Mouse (Mus musculus) myocyte (in vitro differentiated cells): ENCODE data around the gene Auts2.

Source experiments
- CEBPB ChIP-seq: IDR thresholded peaks from 2 replicates; pipeline ENCODE4 v1.6.1; 2011; ENCODE audit warnings: mild to moderate bottlenecking, moderate library complexity; ENCODE audit not compliant: poor library complexity, insufficient read depth, severe bottlenecking
- E2F4 ChIP-seq: IDR thresholded peaks from one replicate; pipeline ENCODE4 v1.6.1; 2011; ENCODE audit warnings: mild to moderate bottlenecking, control low read depth, moderate library complexity; ENCODE audit not compliant: insufficient read depth
- MAX ChIP-seq: IDR thresholded peaks from one replicate; pipeline ENCODE4 v1.6.1; 2011; ENCODE audit warnings: low read depth, mild to moderate bottlenecking, control low read depth
- MYOD1 ChIP-seq, 3 experiments: IDR thresholded peaks; one replicate each; pipeline ENCODE4 v1.6.1; 2011; ENCODE audit warnings: control low read depth in 2 of 3, low read depth in 2 of 3, mild to moderate bottlenecking in 2 of 3, moderate library complexity in 1 of 3; ENCODE audit not compliant: insufficient read length in 2 of 3, control insufficient read depth in 1 of 3
- MYOG ChIP-seq, 3 experiments: IDR thresholded peaks; one replicate each; pipeline ENCODE4 v1.6.1; 2011; ENCODE audit warnings: control low read depth in 2 of 3, low read depth in 2 of 3, mild to moderate bottlenecking in 2 of 3; ENCODE audit not compliant: insufficient read length in 2 of 3, control insufficient read depth in 1 of 3, insufficient read depth in 1 of 3
- POLR2A ChIP-seq: IDR thresholded peaks from one replicate; pipeline ENCODE4 v1.6.1; 2011; ENCODE audit warnings: low read depth, mild to moderate bottlenecking, control low read depth, moderate library complexity; ENCODE audit not compliant: insufficient read length
- POLR2AphosphoS2 ChIP-seq: IDR thresholded peaks from one replicate; pipeline ENCODE4 v1.6.1; 2011; ENCODE audit warnings: low read depth, control low read depth; ENCODE audit not compliant: insufficient read length
- REST ChIP-seq: IDR thresholded peaks from one replicate; pipeline ENCODE4 v1.6.1; 2011; ENCODE audit warnings: mild to moderate bottlenecking, control low read depth, moderate library complexity; ENCODE audit not compliant: insufficient read depth, insufficient read length
- SRF ChIP-seq: IDR thresholded peaks from one replicate; pipeline ENCODE4 v1.6.1; 2011; ENCODE audit warnings: low read depth; ENCODE audit not compliant: control insufficient read depth, insufficient read length
- TCF12 ChIP-seq: IDR thresholded peaks from one replicate; pipeline ENCODE4 v1.6.1; 2011; ENCODE audit warnings: mild to moderate bottlenecking, control low read depth; ENCODE audit not compliant: poor library complexity, insufficient read depth, severe bottlenecking
- TCF3 ChIP-seq: IDR thresholded peaks from one replicate; pipeline ENCODE4 v1.6.1; 2011; ENCODE audit warnings: low read depth, control low read depth; ENCODE audit not compliant: insufficient read length
- USF1 ChIP-seq: IDR thresholded peaks from one replicate; pipeline ENCODE4 v1.6.1; 2011; ENCODE audit warnings: low read depth, mild to moderate bottlenecking, control low read depth, moderate library complexity

- TF ChIP-seq POLR2A (no peak), POLR2AphosphoS2 (no peak), USF1 (no peak), CEBPB (no peak), TCF12 (no peak), MAX (no peak), E2F4 (no peak), MYOD1 (IDR thresholded peaks at IDR 0.05; ENCODE audit: control insufficient read depth in 1 of 3, insufficient read length in 2 of 3, low read depth in 2 of 3) (no peak), TCF3 (no peak), MYOG (IDR thresholded peaks at IDR 0.05; ENCODE audit: control insufficient read depth in 1 of 3, insufficient read depth in 1 of 3, insufficient read length in 2 of 3, low read depth in 2 of 3) (no peak), SRF (no peak), REST (no peak)
Observed at GRCm38 (mm10) chr5:131956090-131956489, 587.1 kb downstream of the Auts2 start.
